In genomic region chr7:79801391-79801790, GRCm38 (mm10) we compare ENCODE assay signal across 13 mouse cellular contexts. TPM values are rescaled to one million over a fixed set of nuclear protein-coding genes. Genes with fewer than 3 reads are reported as not detected.
"Had no signal": no experiment of that assay in that cellular context is flagged by ENCODE, and none has a peak within 500 bp of the region (broad histone marks: within the 10 kb centered on the region; RNA-seq: fewer than 3 reads in every experiment).

No protein-coding gene starts in this region.

- DNase-seq: kidney, adult 2 months; kidney, postnatal 25 days; layer of hippocampus, adult 9-11 months; layer of hippocampus, postnatal 36 days; liver, embryonic 13.5 days; midbrain, embryonic 14.5 days; retina, postnatal 1 day; right cerebral cortex, postnatal 25 days; thymus, postnatal 25 days had no signal

RNA-seq across cellular contexts. Expression of gene Mesp1, which starts 7.8 kb away (rescaled TPM):
- total RNA-seq: left cerebral cortex, postnatal 36 days; megakaryocyte progenitor cell, adult 5-6 weeks; megakaryocyte-erythroid progenitor cell, adult 5-6 weeks; neutrophil, adult 5-6 weeks had no signal

RNA-seq across cellular contexts. Expression of gene Mesp2, which starts 9.1 kb away (rescaled TPM):
- total RNA-seq: neutrophil, adult 5-6 weeks had no signal

RNA-seq across cellular contexts. Expression of gene Wdr93, which starts 58.4 kb away (rescaled TPM):
- total RNA-seq: megakaryocyte progenitor cell, adult 5-6 weeks; megakaryocyte-erythroid progenitor cell, adult 5-6 weeks; neutrophil, adult 5-6 weeks had no signal

RNA-seq across cellular contexts. Expression of gene Pex11a, which starts 58.5 kb away (rescaled TPM):
- total RNA-seq: neutrophil, adult 5-6 weeks had no signal

RNA-seq across cellular contexts. Expression of gene Anpep, which starts 59.5 kb away (rescaled TPM):
- total RNA-seq: megakaryocyte-erythroid progenitor cell, adult 5-6 weeks; neutrophil, adult 5-6 weeks had no signal
